Mouse (Mus musculus): ENCODE measurements around the gene Scrg1.

- TF ChIP-seq GATA1 (IDR thresholded peaks at IDR 0.05; ENCODE audit: low read length) (no peak), TAL1 (IDR thresholded peaks at IDR 0.05; ENCODE audit: low read length) (no peak)
Observed at GRCm38 (mm10) chr8:57480606-57481005, 24.9 kb downstream of the Scrg1 start.

Measured in erythroblast, embryonic 14.5 days (primary cell).